In the genomic region with DNA sequence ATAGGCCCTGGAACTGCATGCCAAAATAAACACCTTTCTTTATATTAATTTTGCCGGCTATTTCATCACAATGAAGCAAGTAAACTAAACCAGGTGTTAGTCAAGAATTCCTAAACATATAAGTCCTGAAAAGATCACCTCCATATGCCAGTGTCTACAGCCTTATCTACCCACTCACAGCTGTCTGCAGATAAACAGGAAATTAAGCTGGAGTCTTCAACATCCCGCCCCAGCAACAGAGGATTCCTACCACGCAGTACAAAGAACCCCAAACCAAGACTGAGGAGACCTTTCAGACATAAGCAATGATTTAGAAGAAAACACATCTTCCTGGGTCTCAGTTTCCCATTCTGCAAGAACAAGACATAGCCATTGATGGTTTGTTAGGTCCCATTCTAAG, we compare ENCODE assay signal across 20 mouse cellular contexts. TPM values are rescaled to one million over a fixed set of nuclear protein-coding genes. Genes with fewer than 3 reads are reported as not detected.
A peak's percentile ranks its signal among the peaks of the same experiment; 100 is the strongest.
DNase-seq lines count a peak whose midpoint lies in the region; ATAC-seq and TF ChIP-seq lines count a peak whose summit lies in the region.
"Had no signal": no experiment of that assay in that cellular context is flagged by ENCODE, and none has a peak within 500 bp of the region (broad histone marks: within the 10 kb centered on the region; RNA-seq: fewer than 3 reads in every experiment).

No protein-coding gene starts in this region.

- 33% methylated on average over 3 of the region's 3 CpGs for WGBS in lung, postnatal 0 days
- 77% methylated on average over 3 of the region's 3 CpGs for WGBS in limb, embryonic 11.5 days
- WGBS in kidney, embryonic 14.5 days = 80% methylated on average over 3 of the region's 3 CpGs

- no peak overlapping the region for H3K4me2 ChIP-seq in lung, postnatal 0 days (replicated peaks; ENCODE audit: low read depth, low read length)
- no peak overlapping the region for H3K4me2 ChIP-seq in limb, embryonic 11.5 days (ENCODE audit: low read depth, severe bottlenecking)
- no peak overlapping the region for H3K4me2 ChIP-seq in kidney, embryonic 14.5 days (replicated peaks; ENCODE audit: low read depth, low read length)
- H3K4me2 ChIP-seq: embryonic facial prominence, embryonic 13.5 days; forebrain, embryonic 12.5 days; heart, embryonic 12.5 days; hindbrain, embryonic 15.5 days had no signal

- no peak for TF ChIP-seq CTCF in lung, postnatal 0 days (IDR thresholded peaks at IDR 0.05)

- peak; percentile 9 for DNase-seq in lung, postnatal 0 days (ENCODE audit: low spot score)
- no peak for DNase-seq in lung, postnatal 25 days (ENCODE audit: low spot score)
- DNase-seq in c-Kit-positive CD71-positive TER-119-positive erythroid progenitor cells, embryonic 14.5 days (ENCODE audit: low spot score) = peak; percentile 16
- no peak for DNase-seq in limb, embryonic 11.5 days (ENCODE audit: low spot score)
- no peak for DNase-seq in testis, postnatal 14 days (ENCODE audit: low spot score)
- no peak for DNase-seq in urinary bladder, adult 18-20 months (ENCODE audit: low spot score in 2 of 2)
- DNase-seq: adrenal gland, adult 8-10 months; adrenal gland, postnatal 36 days; cerebellum, adult 11 months; cerebellum, adult 8-10 months; cerebellum, postnatal 14 days; forebrain, postnatal 0 days; gastrocnemius, postnatal 14 days had no signal

- no peak overlapping the region for H3K9ac ChIP-seq in lung, postnatal 0 days (replicated peaks; ENCODE audit: low read depth)
- no peak overlapping the region for H3K9ac ChIP-seq in limb, embryonic 11.5 days (ENCODE audit: low read length)
- no peak overlapping the region for H3K9ac ChIP-seq in kidney, embryonic 14.5 days (ENCODE audit: low read depth, low read length)
- H3K9ac ChIP-seq: embryonic facial prominence, embryonic 13.5 days; forebrain, embryonic 12.5 days; forebrain, postnatal 0 days; heart, embryonic 12.5 days; hindbrain, embryonic 15.5 days had no signal

- no peaks in the 10 kb centered on the region for H3K4me1 ChIP-seq in lung, postnatal 0 days (ENCODE audit: insufficient read depth, low read depth, low read length)
- no peaks in the 10 kb centered on the region for H3K4me1 ChIP-seq in limb, embryonic 11.5 days (ENCODE audit: control insufficient read depth, insufficient read depth, low read length)
- no peaks in the 10 kb centered on the region for H3K4me1 ChIP-seq in kidney, embryonic 14.5 days (ENCODE audit: control insufficient read depth, insufficient read depth, low read length)
- H3K4me1 ChIP-seq: forebrain, embryonic 12.5 days; hindbrain, embryonic 15.5 days had no signal

- peaks cover 8% of the 10 kb centered on the region; the same call in 1 of the 2 replicates for H3K36me3 ChIP-seq in lung, postnatal 0 days (ENCODE audit: insufficient read depth, low read length)
- peaks cover 7% of the 10 kb centered on the region; the same call in 1 of the 2 replicates for H3K36me3 ChIP-seq in limb, embryonic 11.5 days (ENCODE audit: control insufficient read depth, insufficient read depth, low read length)
- peaks cover 18% of the 10 kb centered on the region for H3K36me3 ChIP-seq in kidney, embryonic 14.5 days (ENCODE audit: control insufficient read depth, insufficient read depth, low read length)

- no peaks in the 10 kb centered on the region for H3K9me3 ChIP-seq in lung, postnatal 0 days (ENCODE audit: low read length)
- H3K9me3 ChIP-seq in limb, embryonic 11.5 days (ENCODE audit: control insufficient read depth, low read length) = no peaks in the 10 kb centered on the region
- no peaks in the 10 kb centered on the region for H3K9me3 ChIP-seq in kidney, embryonic 14.5 days (ENCODE audit: control insufficient read depth, low read length)
- H3K9me3 ChIP-seq: embryonic facial prominence, embryonic 13.5 days; forebrain, embryonic 12.5 days; hindbrain, embryonic 10.5 days; hindbrain, embryonic 15.5 days had no signal

- no peak overlapping the region for H3K27ac ChIP-seq in lung, postnatal 0 days (ENCODE audit: low read length)
- H3K27ac ChIP-seq in limb, embryonic 11.5 days (replicated peaks; ENCODE audit: low read depth, low read length) = peak overlapping the region; percentile 65
- H3K27ac ChIP-seq in kidney, embryonic 14.5 days (ENCODE audit: low read depth, low read length) = no peak overlapping the region
- H3K27ac ChIP-seq: embryonic facial prominence, embryonic 13.5 days; forebrain, embryonic 12.5 days; heart, adult 2 months; hindbrain, embryonic 15.5 days had no signal

- ATAC-seq in lung, postnatal 0 days = no peak
- no peak for ATAC-seq in limb, embryonic 11.5 days (ENCODE audit: insufficient number of reproducible peaks, low FRiP score, low TSS enrichment, low read depth)
- ATAC-seq in kidney, embryonic 14.5 days (ENCODE audit: low FRiP score, low TSS enrichment) = no peak
- ATAC-seq: forebrain, postnatal 0 days had no signal

- no peak for TF ChIP-seq EP300 in lung, postnatal 0 days (IDR thresholded peaks at IDR 0.05)

- H3K27me3 ChIP-seq in lung, postnatal 0 days (replicated peaks; ENCODE audit: insufficient read depth, low read length) = no peaks in the 10 kb centered on the region
- no peaks in the 10 kb centered on the region for H3K27me3 ChIP-seq in limb, embryonic 11.5 days (ENCODE audit: control insufficient read depth, insufficient read depth, low read length)
- H3K27me3 ChIP-seq in kidney, embryonic 14.5 days (ENCODE audit: control insufficient read depth, insufficient read depth, low read length) = no peaks in the 10 kb centered on the region
- H3K27me3 ChIP-seq: embryonic facial prominence, embryonic 13.5 days; forebrain, embryonic 12.5 days; heart, embryonic 12.5 days; hindbrain, embryonic 15.5 days had no signal

- H3K4me3 ChIP-seq in lung, postnatal 0 days (ENCODE audit: low read depth, low read length) = no peak overlapping the region
- no peak overlapping the region for H3K4me3 ChIP-seq in limb, embryonic 11.5 days (ENCODE audit: low read depth, low read length)
- H3K4me3 ChIP-seq in kidney, embryonic 14.5 days (ENCODE audit: low read length) = no peak overlapping the region
- H3K4me3 ChIP-seq: embryonic facial prominence, embryonic 13.5 days; forebrain, embryonic 12.5 days; heart, adult 2 months; heart, embryonic 12.5 days; hindbrain, embryonic 10.5 days; hindbrain, embryonic 15.5 days had no signal

RNA-seq across cellular contexts. Expression of a gene that starts 29.0 kb away (rescaled TPM):
- 26.7 and 27.1 TPM in 2 replicates for polyA plus RNA-seq in lung, postnatal 0 days (2015; fragmentation: Nextera tagmentation; extraction: Ambion mirVana)
- 40.7 and 41.3 TPM in 2 replicates for polyA plus RNA-seq in limb, embryonic 11.5 days (2014; fragmentation: Nextera tagmentation; extraction: Ambion mirVana)
- polyA plus RNA-seq in kidney, embryonic 14.5 days (2014; fragmentation: Nextera tagmentation; extraction: Ambion mirVana) = 37.6 and 50.0 TPM in 2 replicates

RNA-seq across cellular contexts. Expression of a gene that starts 35.6 kb away (rescaled TPM):
- 34.5 and 37.2 TPM in 2 replicates for polyA plus RNA-seq in lung, postnatal 0 days (2015; fragmentation: Nextera tagmentation; extraction: Ambion mirVana)
- polyA plus RNA-seq in limb, embryonic 11.5 days (2014; fragmentation: Nextera tagmentation; extraction: Ambion mirVana) = 76.6 and 79.4 TPM in 2 replicates
- polyA plus RNA-seq in kidney, embryonic 14.5 days (2014; fragmentation: Nextera tagmentation; extraction: Ambion mirVana) = 72.4 and 101 TPM in 2 replicates

RNA-seq across cellular contexts. Expression of a gene that starts 42.9 kb away (rescaled TPM):
- polyA plus RNA-seq in lung, postnatal 0 days (2015; fragmentation: Nextera tagmentation; extraction: Ambion mirVana) = 13.5 and 13.8 TPM in 2 replicates
- 16.5 and 16.6 TPM in 2 replicates for polyA plus RNA-seq in limb, embryonic 11.5 days (2014; fragmentation: Nextera tagmentation; extraction: Ambion mirVana)
- polyA plus RNA-seq in kidney, embryonic 14.5 days (2014; fragmentation: Nextera tagmentation; extraction: Ambion mirVana) = 18.0 and 20.0 TPM in 2 replicates

Comparison
In these comparisons a context has a peak if more than half of its experiments do, and no peak if none do; other contexts are left out.
1. DNase-seq: peak in lung, postnatal 0 days (single experiment) and c-Kit-positive CD71-positive TER-119-positive erythroid progenitor cells, embryonic 14.5 days (single experiment); none in lung, postnatal 25 days (single experiment), limb, embryonic 11.5 days (single experiment), testis, postnatal 14 days (single experiment) and urinary bladder, adult 18-20 months (0 of 2).